Mouse (Mus musculus): ENCODE measurements around the gene Gsta2. TPM values are rescaled to one million over a fixed set of nuclear protein-coding genes. Genes with fewer than 3 reads are reported as not detected.
"Not testable (repeated sequence)": the region's sequence is repeated elsewhere in the genome, so short reads cannot be mapped to it uniquely, and the experiment has no call there.

Gene Gsta2
- polyA plus RNA-seq, 1 experiment from 2014 or later, result not detected

- not testable (repeated sequence) for ATAC-seq (ENCODE audit: low FRiP score); H3K27ac ChIP-seq; H3K9ac ChIP-seq; H3K4me2 ChIP-seq; H3K4me1 ChIP-seq (replicated peaks); H3K27me3 ChIP-seq; H3K9me3 ChIP-seq; H3K36me3 ChIP-seq; H3K4me3 ChIP-seq
- 100% methylated on average over 1 of the region's 1 CpGs for WGBS
These were observed 66.5 kb downstream of the Gsta2 start for GRCm38 (mm10) chr9:78289063-78289462.

- not testable (repeated sequence) for H3K36me3 ChIP-seq; H3K27ac ChIP-seq; H3K4me1 ChIP-seq (replicated peaks); ATAC-seq (ENCODE audit: low FRiP score); H3K4me2 ChIP-seq; H3K9ac ChIP-seq; H3K9me3 ChIP-seq; H3K27me3 ChIP-seq; H3K4me3 ChIP-seq
- WGBS, result 88% methylated on average over 4 of the region's 4 CpGs
These were observed 73.4 kb downstream of the Gsta2 start for GRCm38 (mm10) chr9:78282002-78282711.

Other genes starting within 250 kb of the Gsta2 start
- gene Fbxo9, start 246.7 kb downstream of the Gsta2 start, polyA plus RNA-seq (2015; fragmentation: Nextera tagmentation; extraction: Ambion mirVana), result 52.7 and 53.7 TPM in 2 replicates
- 37.1 and 41.6 TPM in 2 replicates for gene Ick, start 246.6 kb downstream of the Gsta2 start, polyA plus RNA-seq (2015; fragmentation: Nextera tagmentation; extraction: Ambion mirVana)
- gene Gsta4, start 173.0 kb downstream of the Gsta2 start, polyA plus RNA-seq (2015; fragmentation: Nextera tagmentation; extraction: Ambion mirVana), result 27.5 and 34.4 TPM in 2 replicates
- not detected in 2 replicates for gene Gsta1, start 125.1 kb downstream of the Gsta2 start, polyA plus RNA-seq (2015; fragmentation: Nextera tagmentation; extraction: Ambion mirVana)
- gene Gm3776, start 98.7 kb downstream of the Gsta2 start, polyA plus RNA-seq (2015; fragmentation: Nextera tagmentation; extraction: Ambion mirVana), result not detected in 2 replicates
- gene Gm10639, start 65.9 kb downstream of the Gsta2 start, polyA plus RNA-seq (2015; fragmentation: Nextera tagmentation; extraction: Ambion mirVana), result not detected in 2 replicates
- not detected in 2 replicates for gene Omt2a, start 41.0 kb downstream of the Gsta2 start, polyA plus RNA-seq (2015; fragmentation: Nextera tagmentation; extraction: Ambion mirVana)
- not detected in 2 replicates for gene Omt2b, start 28.2 kb downstream of the Gsta2 start, polyA plus RNA-seq (2015; fragmentation: Nextera tagmentation; extraction: Ambion mirVana)
- 2.4 and 3.1 TPM in 2 replicates for gene Dppa5a, start 12.4 kb upstream of the Gsta2 start, polyA plus RNA-seq (2015; fragmentation: Nextera tagmentation; extraction: Ambion mirVana)
- 5.5 and 7.9 TPM in 2 replicates for gene Ooep, start 22.9 kb upstream of the Gsta2 start, polyA plus RNA-seq (2015; fragmentation: Nextera tagmentation; extraction: Ambion mirVana)
- 0.28 and 0.31 TPM in 2 replicates for gene Ddx43, start 40.0 kb upstream of the Gsta2 start, polyA plus RNA-seq (2015; fragmentation: Nextera tagmentation; extraction: Ambion mirVana)
- 0.71 and 0.74 TPM in 2 replicates for gene Cgas, start 87.4 kb upstream of the Gsta2 start, polyA plus RNA-seq (2015; fragmentation: Nextera tagmentation; extraction: Ambion mirVana)
- gene Mto1, start 92.4 kb upstream of the Gsta2 start, polyA plus RNA-seq (2015; fragmentation: Nextera tagmentation; extraction: Ambion mirVana), result 27.3 and 28.8 TPM in 2 replicates
- gene Gm17324, start 93.0 kb upstream of the Gsta2 start, polyA plus RNA-seq (2015; fragmentation: Nextera tagmentation; extraction: Ambion mirVana), result 0.99 and 1.3 TPM in 2 replicates
- 3,538 and 3,562 TPM in 2 replicates for gene Eef1a1, start 133.4 kb upstream of the Gsta2 start, polyA plus RNA-seq (2015; fragmentation: Nextera tagmentation; extraction: Ambion mirVana)
- 18.8 and 19.4 TPM in 2 replicates for gene Slc17a5, start 232.3 kb upstream of the Gsta2 start, polyA plus RNA-seq (2015; fragmentation: Nextera tagmentation; extraction: Ambion mirVana)

Data from hindbrain, embryonic 13.5 days (tissue).